Mouse (Mus musculus) liver, embryonic 16.5 days (tissue): ENCODE data around the gene Syf2. TPM values are rescaled to one million over a fixed set of nuclear protein-coding genes. Genes with fewer than 3 reads are reported as not detected.
A peak's percentile ranks its signal among the peaks of the same experiment; 100 is the strongest.

ENCODE experiments used
- ATAC-seq: fragments of 200-750 bp; cut with Nextera tagmentation; 2 replicates; pipeline ENCODE4 v1.8.0; 2017; ENCODE audit warnings: low read depth, mild to moderate bottlenecking, moderate number of reproducible peaks, moderate library complexity
- H3K27ac ChIP-seq: fragments of 300-500 bp; sonication (generic); 2 replicates; pipeline ENCODE4 v1.5.1; 2014; ENCODE audit warnings: mild to moderate bottlenecking, low read length
- H3K27me3 ChIP-seq: fragments of 300-500 bp; sonication (generic); 2 replicates; pipeline ENCODE4 v1.6.1; 2014; ENCODE audit warnings: low read depth, low read length, mixed read lengths; ENCODE audit not compliant: control insufficient read depth, insufficient read depth
- H3K36me3 ChIP-seq: fragments of 300-500 bp; sonication (generic); 2 replicates; pipeline ENCODE4 v1.6.1; 2014; ENCODE audit warnings: mild to moderate bottlenecking; ENCODE audit not compliant: control insufficient read depth, insufficient read depth
- H3K4me1 ChIP-seq: fragments of 300-500 bp; sonication (generic); 2 replicates; pipeline ENCODE4 v1.6.1; 2014; ENCODE audit warnings: low read depth, low read length, mixed read lengths; ENCODE audit not compliant: control insufficient read depth
- H3K4me2 ChIP-seq: fragments of 300-500 bp; sonication (generic); 2 replicates; pipeline ENCODE4 v1.6.1; 2014; ENCODE audit warnings: low read depth, low read length, mixed read lengths
- H3K4me3 ChIP-seq: fragments of 300-500 bp; sonication (generic); 2 replicates; pipeline ENCODE4 v1.5.1; 2014; ENCODE audit warnings: low read depth, mild to moderate bottlenecking, low read length
- H3K9ac ChIP-seq: fragments of 300-500 bp; sonication (generic); 2 replicates; pipeline ENCODE4 v1.6.1; 2014; ENCODE audit warnings: low read depth, low read length
- H3K9me3 ChIP-seq: fragments of 300-500 bp; sonication (generic); replicated peaks from 2 replicates; pipeline ENCODE4 v1.6.1; 2016; ENCODE audit warnings: low read length; ENCODE audit not compliant: control insufficient read depth
- WGBS: fragments of 180-500 bp; shearing (Covaris S2); extraction: QIAGEN DNeasy Blood & Tissue Kit; methylation state at CpG from one replicate; pipeline ENCODE4 v1.1.7; 2014; ENCODE audit not compliant: insufficient replicate concordance; 5-methylcytosine and 5-hydroxymethylcytosine counted together
- polyA plus RNA-seq: library from polyadenylated mRNA; unstranded; fragments of >200 nt; fragmentation: Nextera tagmentation; extraction: Ambion mirVana; gene quantifications from 2 replicates; pipeline ENCODE4 v1.2.1, GENCODE M21; 2015

Gene Syf2
- polyA plus RNA-seq, 1 experiment from 2014 or later: 43.9 TPM

DNA sequence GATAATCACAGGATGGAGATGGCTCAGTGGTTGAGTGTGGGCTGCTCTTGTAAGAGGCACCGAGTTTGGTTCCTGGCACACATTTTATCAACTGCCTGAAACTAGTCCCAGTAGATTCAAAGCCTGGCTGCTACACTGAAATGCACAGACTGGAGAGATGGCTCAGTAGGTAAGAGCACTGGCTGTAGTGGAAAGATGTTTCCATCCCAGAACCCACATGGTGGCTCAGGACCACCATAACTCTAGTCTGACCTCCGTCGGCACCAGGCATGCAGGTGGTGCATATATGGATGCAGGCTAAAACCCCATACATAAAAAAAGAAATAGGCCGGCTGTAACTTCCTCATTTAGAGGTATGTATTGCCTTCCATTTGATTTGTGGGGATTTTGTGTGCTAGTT, 1.2 kb upstream of the Syf2 start:
- no peaks in the 10 kb centered on the region for H3K9me3 ChIP-seq
- H3K36me3 ChIP-seq: peaks cover 66% of the 10 kb centered on the region
- H3K27me3 ChIP-seq: no peaks in the 10 kb centered on the region
- H3K4me2 ChIP-seq: peak overlapping the region; percentile 81; the same call in 1 of the 2 replicates
- WGBS: 44% methylated on average over 4 of the region's 4 CpGs
- no peak overlapping the region for H3K9ac ChIP-seq
- no peak for ATAC-seq
- H3K4me1 ChIP-seq: peaks cover 43% of the 10 kb centered on the region
- H3K4me3 ChIP-seq: no peak overlapping the region
- H3K27ac ChIP-seq: peak overlapping the region; percentile 99

DNA sequence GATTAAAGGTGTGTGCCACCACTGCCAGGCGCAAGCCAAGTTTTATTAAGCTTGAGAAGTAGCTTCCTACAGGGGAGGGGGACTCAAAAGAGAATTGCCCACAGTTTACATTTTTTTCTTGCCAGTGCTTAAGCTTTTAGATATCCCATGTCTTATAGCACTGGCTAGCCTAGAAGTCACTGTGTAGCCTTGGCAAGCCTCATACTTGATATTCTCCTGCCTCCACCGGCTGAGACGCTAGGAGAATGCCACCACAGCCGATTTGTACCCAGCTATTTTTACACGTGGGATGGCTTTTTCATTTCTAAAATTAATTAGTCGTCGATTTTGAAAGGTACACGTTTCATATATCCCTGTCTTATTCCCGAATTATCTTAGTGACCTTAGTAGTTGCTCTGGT, 508 bp upstream of the Syf2 start:
- ATAC-seq: no peak
- Histone ChIP-seq H3K27ac (peak overlapping the region; percentile 99), H3K27me3 (no peaks in the 10 kb centered on the region), H3K9ac (peak overlapping the region; percentile 66), H3K4me1 (peaks cover 42% of the 10 kb centered on the region), H3K36me3 (peaks cover 68% of the 10 kb centered on the region), H3K4me2 (peak overlapping the region; percentile 81), H3K4me3 (peak overlapping the region; percentile 96), H3K9me3 (no peaks in the 10 kb centered on the region)
- 25% methylated on average over 9 of the region's 9 CpGs for WGBS

DNA sequence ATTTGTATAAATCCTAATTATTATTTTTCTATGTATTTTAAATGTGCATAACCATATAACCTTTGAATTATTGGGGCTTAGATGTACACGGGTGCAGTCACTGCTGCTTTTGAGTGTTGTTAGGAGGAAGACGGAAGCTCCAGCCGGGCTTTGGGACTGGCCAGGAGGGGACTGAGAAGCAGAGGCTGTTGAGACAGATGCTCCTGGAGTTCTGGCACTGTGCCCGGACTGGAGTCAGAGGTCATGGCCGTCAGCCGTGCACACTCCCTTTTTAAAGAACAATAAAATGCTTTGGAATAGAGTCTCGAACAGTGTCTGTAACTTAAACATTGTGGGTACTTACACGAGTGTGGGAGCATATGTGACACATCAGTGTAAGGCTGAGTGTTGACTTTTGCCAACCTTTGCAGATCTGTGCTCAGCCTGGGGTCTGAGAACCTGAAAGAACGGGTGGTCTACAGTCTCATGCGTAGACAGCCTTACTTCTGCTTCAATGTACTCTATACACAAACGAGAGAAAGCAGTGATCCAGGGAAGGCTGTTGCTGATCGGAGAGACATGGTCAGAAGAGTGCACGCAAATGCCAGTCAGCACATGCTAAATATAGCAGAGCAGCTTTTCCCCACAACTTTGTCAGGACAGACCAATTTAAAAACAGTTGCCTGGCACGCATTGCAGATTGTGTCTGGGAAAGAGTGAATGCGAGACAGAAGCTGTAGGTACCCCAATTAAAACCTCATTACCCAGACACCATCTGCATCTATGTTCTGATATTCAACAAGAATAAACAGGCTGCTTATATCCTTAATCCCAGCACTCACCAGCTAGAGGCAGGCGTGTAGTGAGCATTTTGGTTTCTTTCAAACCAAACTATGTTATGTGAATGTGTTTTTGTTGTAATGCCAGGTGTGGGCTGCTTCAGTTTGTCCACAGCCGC, 6.8 kb downstream of the Syf2 start:
- Histone ChIP-seq H3K4me2 (no peak overlapping the region), H3K4me3 (no peak overlapping the region), H3K27me3 (peaks cover 3% of the 10 kb centered on the region; the same call in 1 of the 2 replicates), H3K27ac (no peak overlapping the region), H3K9ac (no peak overlapping the region), H3K9me3 (no peaks in the 10 kb centered on the region), H3K36me3 (peaks cover 51% of the 10 kb centered on the region), H3K4me1 (peaks cover under 1% of the 10 kb centered on the region; the same call in 1 of the 2 replicates)
- ATAC-seq: no peak
- WGBS: 72% methylated on average over 17 of the region's 17 CpGs

DNA sequence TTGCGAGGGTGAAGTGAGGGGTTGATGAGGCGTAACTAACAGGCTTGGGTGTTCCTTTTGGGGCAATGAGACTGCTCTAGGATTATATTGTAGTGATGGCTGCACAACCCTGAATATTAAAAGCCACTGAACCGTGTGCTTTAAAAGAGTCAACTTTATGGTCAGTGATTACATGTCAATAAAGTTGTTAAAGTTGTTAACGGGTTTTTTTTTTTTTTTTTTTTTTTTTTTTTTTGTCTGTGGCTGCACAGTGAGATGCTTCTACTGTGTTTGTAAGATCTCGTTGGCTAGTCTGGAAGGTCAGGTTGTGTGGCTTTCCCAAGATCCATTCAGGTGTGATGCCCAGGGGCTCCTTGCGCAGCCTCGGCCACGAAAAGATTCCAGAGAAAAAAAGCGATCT, 9.2 kb downstream of the Syf2 start:
- Histone ChIP-seq H3K27me3 (peaks cover 7% of the 10 kb centered on the region; the same call in 1 of the 2 replicates), H3K36me3 (peaks cover 27% of the 10 kb centered on the region), H3K4me2 (no peak overlapping the region), H3K27ac (no peak overlapping the region), H3K9me3 (no peaks in the 10 kb centered on the region), H3K9ac (no peak overlapping the region), H3K4me1 (no peaks in the 10 kb centered on the region), H3K4me3 (no peak overlapping the region)
- no peak for ATAC-seq
- 60% methylated on average over 9 of the region's 9 CpGs for WGBS

DNA sequence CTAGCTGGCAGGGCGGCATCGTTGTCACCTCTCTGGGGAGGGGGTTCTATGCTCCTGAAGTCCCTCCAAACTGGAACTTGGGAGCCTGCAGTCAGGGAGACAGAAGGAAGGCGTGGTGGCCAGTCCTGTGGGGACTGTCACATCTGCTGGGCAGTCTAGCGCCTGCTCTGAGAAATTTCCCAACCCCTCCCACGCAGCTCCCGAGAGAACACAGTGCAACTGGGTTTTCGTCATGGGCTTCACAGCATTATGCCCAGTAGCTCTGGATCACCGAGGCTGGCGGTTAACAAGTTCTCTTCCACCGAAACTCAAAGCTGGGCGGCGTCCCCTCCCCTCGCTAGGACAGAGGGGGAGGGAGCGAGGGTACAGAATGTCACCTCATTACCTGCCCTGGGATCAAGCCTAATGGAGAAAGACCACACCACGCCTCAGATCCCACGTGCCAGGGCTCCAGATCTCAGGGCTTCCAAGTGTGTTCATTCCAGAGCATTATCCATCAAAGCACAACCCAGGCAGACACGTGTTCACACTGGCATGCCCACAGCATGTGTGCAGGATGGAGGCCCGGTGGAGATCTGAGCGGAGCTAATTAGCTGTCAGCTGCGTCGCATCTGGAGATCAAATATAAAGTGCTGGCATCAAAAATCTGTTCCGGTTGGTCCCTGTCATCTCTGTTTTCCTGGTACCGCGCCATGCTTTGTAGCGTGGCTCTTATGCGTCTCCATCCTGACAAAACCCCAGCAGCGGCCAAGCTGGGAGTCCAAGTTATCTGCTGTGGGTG, 13.2 kb downstream of the Syf2 start:
- H3K27ac ChIP-seq: no peak overlapping the region
- no peak overlapping the region for H3K9ac ChIP-seq
- no peaks in the 10 kb centered on the region; the same call in 1 of the 2 replicates for H3K4me1 ChIP-seq

DNA sequence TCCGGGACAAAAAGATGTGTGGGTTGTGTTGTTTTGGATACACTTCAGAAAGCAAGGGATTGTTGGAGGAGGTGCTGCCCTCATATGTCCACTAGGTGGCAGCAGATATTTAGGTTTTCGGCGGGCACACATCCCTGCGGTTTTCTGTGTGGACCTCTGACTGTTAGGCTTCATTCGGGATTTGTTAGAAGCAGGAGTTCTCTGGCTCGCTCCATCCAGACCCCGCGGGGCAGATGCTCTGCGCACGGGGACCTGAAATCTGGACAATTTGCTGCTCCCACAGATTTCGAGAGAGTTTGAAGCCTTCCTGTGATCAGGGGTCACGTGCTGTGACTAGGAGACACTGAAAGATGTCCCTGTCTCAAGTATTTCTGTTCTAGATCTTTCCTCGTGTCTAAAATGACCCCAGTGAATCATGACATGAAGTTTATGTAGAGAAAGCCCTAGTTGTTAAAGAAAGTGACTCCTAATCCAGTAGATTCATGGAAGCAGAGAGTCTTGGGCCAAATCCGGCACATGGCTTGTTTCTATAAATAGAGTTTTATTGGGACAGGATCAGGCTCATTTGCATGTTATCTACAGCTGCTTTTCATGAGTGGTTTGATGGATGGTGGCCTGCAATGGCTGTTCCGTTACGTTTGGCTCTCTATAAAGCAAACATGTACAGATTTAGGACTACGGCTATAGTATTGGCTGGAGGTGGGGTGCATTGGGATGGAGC, 15.5 kb downstream of the Syf2 start:
- H3K27me3 ChIP-seq: peaks cover 6% of the 10 kb centered on the region; the same call in 1 of the 2 replicates
- H3K4me1 ChIP-seq: no peaks in the 10 kb centered on the region; the same call in 1 of the 2 replicates
- no peaks in the 10 kb centered on the region for H3K36me3 ChIP-seq
- H3K4me2 ChIP-seq: peak overlapping the region; percentile 51
- 9% methylated on average over 17 of the region's 17 CpGs for WGBS
- H3K4me3 ChIP-seq: peak overlapping the region; percentile 18
- H3K9me3 ChIP-seq: no peaks in the 10 kb centered on the region
- no peak for ATAC-seq
- H3K9ac ChIP-seq: no peak overlapping the region
- no peak overlapping the region for H3K27ac ChIP-seq

More for the DNA sequence above, 13.2 kb downstream of the Syf2 start:
- no peak for ATAC-seq
- H3K4me2 ChIP-seq: no peak overlapping the region
- H3K27me3 ChIP-seq: peaks cover 7% of the 10 kb centered on the region; the same call in 1 of the 2 replicates
- H3K9me3 ChIP-seq: no peaks in the 10 kb centered on the region
- H3K36me3 ChIP-seq: no peaks in the 10 kb centered on the region
- 48% methylated on average over 27 of the region's 27 CpGs for WGBS
- no peak overlapping the region for H3K4me3 ChIP-seq

DNA sequence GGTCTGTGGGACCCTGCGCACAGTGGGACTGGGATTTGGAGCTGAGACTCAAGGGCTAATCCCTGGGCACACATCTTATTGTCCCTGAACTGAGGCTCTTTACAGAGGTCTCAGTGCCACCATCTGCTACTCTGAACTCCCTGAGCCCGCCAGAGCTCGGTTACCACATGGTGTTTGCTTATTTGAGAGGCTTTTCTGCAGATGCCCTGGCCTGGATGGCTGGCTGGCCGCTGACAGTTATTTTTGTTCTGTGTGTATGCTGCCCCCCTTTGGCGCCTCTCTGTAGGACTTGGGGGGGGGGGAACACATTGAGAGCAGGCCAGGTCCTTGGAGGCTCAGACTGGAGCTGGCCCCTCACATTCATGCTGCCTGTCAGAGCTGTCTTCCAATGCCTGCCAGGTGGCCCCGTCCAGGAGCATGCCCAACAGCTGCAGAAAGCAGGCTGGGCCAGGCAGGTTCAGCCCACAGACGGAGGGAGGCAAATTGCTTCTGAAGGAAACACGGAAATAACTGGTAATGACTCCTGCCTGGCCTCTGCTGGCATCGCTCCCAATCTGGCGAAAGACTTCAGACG, 19.9 kb downstream of the Syf2 start:
- Histone ChIP-seq H3K4me2 (no peak overlapping the region), H3K4me1 (no peaks in the 10 kb centered on the region; the same call in 1 of the 2 replicates), H3K27me3 (peaks cover 11% of the 10 kb centered on the region), H3K27ac (no peak overlapping the region), H3K4me3 (no peak overlapping the region), H3K9me3 (no peaks in the 10 kb centered on the region), H3K9ac (no peak overlapping the region), H3K36me3 (no peaks in the 10 kb centered on the region)
- ATAC-seq: no peak
- WGBS: 37% methylated on average over 11 of the region's 11 CpGs

DNA sequence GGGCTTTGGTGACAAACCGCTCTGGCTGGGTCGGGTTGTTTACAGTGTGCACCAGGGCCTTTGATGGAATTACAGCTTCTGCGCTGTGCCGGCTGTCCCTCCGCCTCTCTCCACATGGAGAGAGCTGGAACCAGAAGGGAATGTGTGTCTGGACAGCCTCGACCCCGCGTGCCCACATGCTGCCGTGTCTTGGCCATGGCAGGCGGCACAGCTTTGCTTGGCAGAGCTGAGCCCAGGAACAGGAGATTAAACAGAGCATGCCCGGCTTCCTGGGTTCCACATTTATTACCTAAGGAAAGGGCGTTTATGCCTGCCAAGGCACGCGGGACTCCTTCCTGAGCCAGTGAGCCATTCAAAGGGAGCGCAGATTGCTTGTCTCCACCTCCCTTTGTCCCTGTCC, 23.8 kb downstream of the Syf2 start:
- H3K4me2 ChIP-seq: no peak overlapping the region

More for the DNA sequence above, 23.8 kb downstream of the Syf2 start:
- H3K9me3 ChIP-seq: no peaks in the 10 kb centered on the region
- no peaks in the 10 kb centered on the region for H3K36me3 ChIP-seq
- H3K9ac ChIP-seq: no peak overlapping the region
- H3K27me3 ChIP-seq: peaks cover 28% of the 10 kb centered on the region
- H3K27ac ChIP-seq: no peak overlapping the region
- peaks cover 6% of the 10 kb centered on the region for H3K4me1 ChIP-seq
- 40% methylated on average over 15 of the region's 15 CpGs for WGBS
- ATAC-seq: no peak
- no peak overlapping the region for H3K4me3 ChIP-seq
